Mouse (Mus musculus): Measurements from ENCODE around the gene Vmn2r53. TPM values are rescaled to one million over a fixed set of nuclear protein-coding genes. Genes with fewer than 3 reads are reported as not detected.
"Not testable (repeated sequence)": the region's sequence is repeated elsewhere in the genome, so short reads cannot be mapped to it uniquely, and the experiment has no call there.

The Vmn2r53 gene
- polyA plus RNA-seq (2012; rRNA removed): not detected in 2 replicates

DNA sequence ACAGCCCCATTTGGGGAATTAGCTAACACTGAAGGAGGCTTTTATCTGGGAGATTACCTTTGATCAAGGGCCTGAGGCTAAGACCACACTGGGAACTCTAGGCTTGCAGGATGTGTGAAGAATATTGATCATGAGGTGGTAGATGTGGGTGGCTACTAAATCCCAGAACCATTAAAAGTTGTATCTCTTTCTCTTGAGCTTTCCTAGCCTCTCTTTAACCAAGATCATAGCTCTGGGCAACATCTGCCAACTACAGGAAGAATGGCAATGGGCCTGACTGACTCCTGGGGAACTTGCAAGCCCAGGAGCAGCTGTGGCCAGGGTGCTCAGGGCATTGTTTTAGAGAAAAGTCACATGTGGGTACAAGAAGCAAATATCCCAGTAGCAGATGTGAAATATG is at the start of gene Vmn2r53:
Gene Vmn2r53 (minus strand): TSS at position 101 of the 400 bp plus-strand sequence.
- Histone ChIP-seq H3K4me1 (ENCODE audit: control insufficient read depth, insufficient read depth, insufficient read length, low read length) (no peaks in the 10 kb centered on the region), H3K27me3 (ENCODE audit: control insufficient read depth, insufficient read depth, low read length) (no peaks in the 10 kb centered on the region), H3K27ac (ENCODE audit: insufficient read depth, low read depth, low read length) (no peak within 1 kb of the TSS), H3K4me3 (ENCODE audit: low read depth, low read length) (no peak within 1 kb of the TSS), H3K36me3 (ENCODE audit: control insufficient read depth, insufficient read depth, low read length) (no peaks in the 10 kb centered on the region)
- TF ChIP-seq POLR2A (IDR thresholded peaks at IDR 0.05; ENCODE audit: low read depth, low read length) (no peak), CTCF (IDR thresholded peaks at IDR 0.05; ENCODE audit: extremely low read depth, insufficient read length, insufficient replicate concordance, low read depth, low read length) (no peak)

DNA sequence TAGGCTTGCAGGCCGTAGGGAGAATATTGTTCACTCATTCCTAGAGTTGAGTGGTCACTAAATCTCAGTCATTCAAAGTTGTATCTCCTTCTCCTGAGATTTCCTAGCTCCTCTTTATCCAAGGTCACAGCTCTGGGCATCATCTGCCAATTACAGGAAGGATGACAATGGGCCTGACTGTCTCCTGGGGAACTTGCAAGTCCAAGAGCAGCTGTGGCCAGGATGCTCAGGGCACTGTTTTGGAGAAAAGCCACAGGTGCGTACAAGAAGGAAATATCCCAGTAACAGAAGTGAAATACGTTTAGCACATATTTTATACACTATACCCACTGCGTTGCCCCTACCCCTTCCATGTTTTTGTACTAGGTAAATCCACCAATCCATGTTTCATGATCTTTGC is 31.6 kb upstream of the Vmn2r53 start, which contains the start of gene Vmn2r54:
Gene Vmn2r54 (minus strand): TSS at position 101 of the 400 bp plus-strand sequence.
- not testable (repeated sequence) for H3K27me3 ChIP-seq (ENCODE audit: control insufficient read depth, insufficient read depth, low read length); H3K27ac ChIP-seq (ENCODE audit: insufficient read depth, low read depth, low read length); H3K4me3 ChIP-seq (ENCODE audit: low read depth, low read length); H3K4me1 ChIP-seq (ENCODE audit: control insufficient read depth, insufficient read depth, insufficient read length, low read length); H3K36me3 ChIP-seq (ENCODE audit: control insufficient read depth, insufficient read depth, low read length)
- WGBS: 66% methylated on average over 3 of the region's 4 CpGs

Other genes starting within 250 kb of the Vmn2r53 start
- gene Vmn1r84, start 239.5 kb downstream of the Vmn2r53 start, polyA plus RNA-seq (2012; rRNA removed): not detected in 2 replicates
- gene Zfp551, start 186.0 kb downstream of the Vmn2r53 start, polyA plus RNA-seq (2012; rRNA removed): 0.06 and 0.09 TPM in 2 replicates
- 1.0 and 1.1 TPM in 2 replicates for gene Zfp606, start 130.5 kb downstream of the Vmn2r53 start, polyA plus RNA-seq (2012; rRNA removed)
- gene 2900092C05Rik, start 96.3 kb downstream of the Vmn2r53 start, polyA plus RNA-seq (2012; rRNA removed): not detected in 2 replicates
- gene Vmn2r54, start 31.5 kb upstream of the Vmn2r53 start, polyA plus RNA-seq (2012; rRNA removed): not detected in 2 replicates
- not detected in 2 replicates for gene Vmn2r55, start 76.2 kb upstream of the Vmn2r53 start, polyA plus RNA-seq (2012; rRNA removed)
- not detected in 2 replicates for gene Vmn2r56, start 126.2 kb upstream of the Vmn2r53 start, polyA plus RNA-seq (2012; rRNA removed)
- 0.15 and 0.24 TPM in 2 replicates for gene Zscan18, start 194.8 kb upstream of the Vmn2r53 start, polyA plus RNA-seq (2012; rRNA removed)
- 0.11 and 0.22 TPM in 2 replicates for gene Zfp329, start 210.1 kb upstream of the Vmn2r53 start, polyA plus RNA-seq (2012; rRNA removed)
- 3.3 and 5.3 TPM in 2 replicates for gene Zfp110, start 226.0 kb upstream of the Vmn2r53 start, polyA plus RNA-seq (2012; rRNA removed)